Mouse (Mus musculus): ENCODE data around the gene Rad54l2.

DNA sequence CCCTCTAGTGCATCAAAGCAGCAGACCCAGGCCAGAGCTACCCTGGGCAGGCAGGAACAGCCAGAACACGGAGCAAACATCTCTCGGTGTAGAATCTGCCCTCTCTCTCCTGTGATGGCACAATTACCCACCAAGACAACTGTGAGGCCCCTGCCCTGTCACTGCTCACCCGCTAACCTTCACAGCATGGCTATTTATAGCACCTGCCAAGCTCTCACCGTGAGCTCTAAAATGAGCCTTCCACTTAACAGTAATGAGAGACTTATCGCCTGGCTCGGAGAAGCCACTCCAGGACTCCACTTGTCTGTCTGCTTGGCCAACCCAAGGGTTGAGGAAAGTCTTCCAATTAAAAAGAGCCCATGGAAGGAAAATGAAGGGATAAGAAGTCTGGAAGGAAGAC lies 125.8 kb downstream of the Rad54l2 start:
- TF ChIP-seq CTCF (IDR thresholded peaks at IDR 0.05): no peak
- TF ChIP-seq EP300 (IDR thresholded peaks at IDR 0.05): no peak

Data from lung, postnatal 0 days (tissue).